Mouse (Mus musculus) embryonic facial prominence, embryonic 15.5 days (tissue): ENCODE results near the gene Gm49392. TPM values are rescaled to one million over a fixed set of nuclear protein-coding genes. Genes with fewer than 3 reads are reported as not detected.
"Not testable (repeated sequence)": the region's sequence is repeated elsewhere in the genome, so short reads cannot be mapped to it uniquely, and the experiment has no call there.

Experiments
- ATAC-seq: fragments of 200-750 bp; cut with Nextera tagmentation; 2 replicates; pipeline ENCODE4 v1.8.0; 2017; ENCODE audit warnings: low read depth, moderate TSS enrichment; ENCODE audit not compliant: insufficient number of reproducible peaks, low FRiP score, low TSS enrichment
- H3K27ac ChIP-seq: fragments of 300-500 bp; sonication (generic); replicated peaks from 2 replicates; pipeline ENCODE4 v1.5.1; 2015; ENCODE audit warnings: mild to moderate bottlenecking, inconsistent platforms
- H3K27me3 ChIP-seq: fragments of 300-500 bp; sonication (generic); 2 replicates; pipeline ENCODE4 v1.6.1; 2015; ENCODE audit warnings: inconsistent platforms
- H3K36me3 ChIP-seq: fragments of 300-500 bp; sonication (generic); 2 replicates; pipeline ENCODE4 v1.6.1; 2015; ENCODE audit warnings: mild to moderate bottlenecking, inconsistent platforms
- H3K4me1 ChIP-seq: fragments of 300-500 bp; sonication (generic); 2 replicates; pipeline ENCODE4 v1.6.1; 2015; ENCODE audit warnings: inconsistent platforms
- H3K4me2 ChIP-seq: fragments of 300-500 bp; sonication (generic); replicated peaks from 2 replicates; pipeline ENCODE4 v1.6.1; 2015; ENCODE audit warnings: mild to moderate bottlenecking, inconsistent platforms
- H3K4me3 ChIP-seq: fragments of 300-500 bp; sonication (generic); replicated peaks from 2 replicates; pipeline ENCODE4 v1.5.1; 2015; ENCODE audit warnings: mild to moderate bottlenecking, inconsistent platforms
- H3K9ac ChIP-seq: fragments of 300-500 bp; sonication (generic); 2 replicates; pipeline ENCODE4 v1.6.1; 2015; ENCODE audit warnings: inconsistent platforms
- H3K9me3 ChIP-seq: fragments of 300-500 bp; sonication (generic); replicated peaks from 2 replicates; pipeline ENCODE4 v1.6.1; 2016; ENCODE audit warnings: inconsistent platforms
- WGBS: fragments of 180-500 bp; shearing (Covaris S2); methylation state at CpG from one replicate; pipeline ENCODE4 v1.1.7; 2015; 5-methylcytosine and 5-hydroxymethylcytosine counted together
- polyA plus RNA-seq: library from polyadenylated mRNA; unstranded; fragments of >200 nt; fragmentation: Nextera tagmentation; extraction: Ambion mirVana; gene quantifications from 2 replicates; pipeline ENCODE4 v1.2.1, GENCODE M21; 2015

Gm49392 gene
- polyA plus RNA-seq, result not detected in 2 replicates

- not testable (repeated sequence) for H3K4me2 ChIP-seq, H3K4me1 ChIP-seq, H3K9me3 ChIP-seq, H3K4me3 ChIP-seq, H3K9ac ChIP-seq, H3K27ac ChIP-seq, H3K36me3 ChIP-seq, H3K27me3 ChIP-seq, ATAC-seq
- 77% methylated on average over 8 of the region's 8 CpGs for WGBS
Observed at GRCm38 (mm10) chr13:60896794-60897193, at the start of gene Gm49392. TSS of gene Gm49392 (minus strand) at chr13:60896894.

GRCm38 (mm10) chr13:60941884-60942283 is 45.2 kb upstream of the Gm49392 start, which contains the start of gene Tpbpa:
TSS of gene Tpbpa (minus strand) at chr13:60941984.
- not testable (repeated sequence) for H3K27me3 ChIP-seq, H3K4me3 ChIP-seq, H3K9me3 ChIP-seq, H3K4me2 ChIP-seq, H3K27ac ChIP-seq, H3K4me1 ChIP-seq, H3K9ac ChIP-seq, H3K36me3 ChIP-seq, ATAC-seq
- 72% methylated on average over 3 of the region's 3 CpGs for whole genome bisulfite sequencing

- no peak within 1 kb of the TSS for H3K27ac ChIP-seq
- no peaks in the 10 kb centered on the region for H3K9me3 ChIP-seq
- 63% methylated on average over 5 of the region's 5 CpGs for WGBS
Observed at GRCm38 (mm10) chr13:60936500-60936901, 39.8 kb upstream of the Gm49392 start, which contains the start of the genes Gm49391 and Ctla2a. TSS of gene Gm49391 (minus strand) at chr13:60936571. TSS of gene Ctla2a (minus strand) at chr13:60936625.

GRCm38 (mm10) chr13:60935490-60935889 is 38.8 kb upstream of the Gm49392 start, which contains the start of gene Gm49393:
TSS of gene Gm49393 (minus strand) at chr13:60935590.
- 68% methylated on average over 2 of the region's 2 CpGs for WGBS
- not testable (repeated sequence) for H3K36me3 ChIP-seq, H3K27ac ChIP-seq, H3K9me3 ChIP-seq, H3K27me3 ChIP-seq, H3K4me3 ChIP-seq, H3K4me2 ChIP-seq, H3K4me1 ChIP-seq, H3K9ac ChIP-seq, ATAC-seq

More at GRCm38 (mm10) chr13:60936500-60936901, 39.8 kb upstream of the Gm49392 start, which contains the start of the genes Gm49391 and Ctla2a:
- no peak; the same call in 1 of the 2 replicates for ATAC-seq
- Histone ChIP-seq H3K4me1 (no peaks in the 10 kb centered on the region), H3K9ac (no peak within 1 kb of the TSS), H3K27me3 (no peaks in the 10 kb centered on the region), H3K4me2 (no peak within 1 kb of the TSS), H3K4me3 (no peak within 1 kb of the TSS), H3K36me3 (no peaks in the 10 kb centered on the region)

- H3K4me3 ChIP-seq, H3K36me3 ChIP-seq, ATAC-seq, H3K9me3 ChIP-seq, H3K4me2 ChIP-seq, H3K4me1 ChIP-seq, H3K27ac ChIP-seq, H3K27me3 ChIP-seq, H3K9ac ChIP-seq: not testable (repeated sequence)
- WGBS, result 79% methylated on average over 2 of the region's 2 CpGs
Observed at GRCm38 (mm10) chr13:60904780-60905179, 8.1 kb upstream of the Gm49392 start, which contains the start of gene Tpbpb. TSS of gene Tpbpb (minus strand) at chr13:60904880.

GRCm38 (mm10) chr13:60897328-60897727 is 634 bp upstream of the Gm49392 start, which contains the start of gene Ctla2b:
TSS of gene Ctla2b (minus strand) at chr13:60897447.
- Histone ChIP-seq H3K4me3 (no peak within 1 kb of the TSS), H3K9me3 (0 out of 2 replicates have a peak, but pooled peaks cover 3% of the 10 kb centered on the region), H3K27me3 (no peaks in the 10 kb centered on the region), H3K4me1 (no peaks in the 10 kb centered on the region), H3K9ac (no peak within 1 kb of the TSS), H3K27ac (no peak within 1 kb of the TSS), H3K4me2 (no peak within 1 kb of the TSS), H3K36me3 (no peaks in the 10 kb centered on the region)
- 73% methylated on average over 3 of the region's 3 CpGs for WGBS
- no peak for ATAC-seq

GRCm38 (mm10) chr13:60895406-60896160 is 1.1 kb downstream of the Gm49392 start:
- Histone ChIP-seq H3K4me3 (no peak overlapping the region), H3K27me3 (no peaks in the 10 kb centered on the region), H3K36me3 (no peaks in the 10 kb centered on the region), H3K9ac (no peak overlapping the region), H3K4me1 (no peaks in the 10 kb centered on the region), H3K4me2 (no peak overlapping the region), H3K27ac (no peak overlapping the region), H3K9me3 (0 out of 2 replicates have a peak, but pooled peaks cover 3% of the 10 kb centered on the region)
- no peak for ATAC-seq

- H3K36me3 ChIP-seq, result no peaks in the 10 kb centered on the region
- H3K4me1 ChIP-seq, result no peaks in the 10 kb centered on the region
- H3K9ac ChIP-seq, result no peak overlapping the region
- H3K27ac ChIP-seq, result no peak overlapping the region
- 0 out of 2 replicates have a peak, but pooled peaks cover 2% of the 10 kb centered on the region for H3K9me3 ChIP-seq
- H3K27me3 ChIP-seq, result no peaks in the 10 kb centered on the region
- no peak overlapping the region for H3K4me3 ChIP-seq
- 95% methylated on average over 1 of the region's 1 CpGs for WGBS
- no peak for ATAC-seq
- no peak overlapping the region for H3K4me2 ChIP-seq
Observed at GRCm38 (mm10) chr13:60892301-60892700, 4.4 kb downstream of the Gm49392 start.

- Histone ChIP-seq H3K4me1 (no peaks in the 10 kb centered on the region), H3K4me2 (no peak within 1 kb of the TSS), H3K36me3 (no peaks in the 10 kb centered on the region), H3K27me3 (no peaks in the 10 kb centered on the region), H3K4me3 (no peak within 1 kb of the TSS), H3K27ac (no peak within 1 kb of the TSS), H3K9ac (no peak within 1 kb of the TSS), H3K9me3 (no peaks in the 10 kb centered on the region)
- 67% methylated on average over 1 of the region's 1 CpGs for WGBS
- no peak for ATAC-seq
Observed at GRCm38 (mm10) chr13:60864281-60864680, 32.4 kb downstream of the Gm49392 start, which contains the start of gene 4930486L24Rik. TSS of gene 4930486L24Rik (minus strand) at chr13:60864475.

GRCm38 (mm10) chr13:60848241-60849120 is 48.2 kb downstream of the Gm49392 start:
- H3K4me1 ChIP-seq, result no peaks in the 10 kb centered on the region
- H3K27ac ChIP-seq, result no peak overlapping the region
- H3K4me3 ChIP-seq, result no peak overlapping the region
- 80% methylated on average over 4 of the region's 4 CpGs for WGBS
- H3K4me2 ChIP-seq, result no peak overlapping the region
- peak; percentile 54; the same call in 1 of the 2 replicates for ATAC-seq
- H3K36me3 ChIP-seq, result no peaks in the 10 kb centered on the region
- H3K9ac ChIP-seq, result no peak overlapping the region
- no peaks in the 10 kb centered on the region for H3K9me3 ChIP-seq
- no peaks in the 10 kb centered on the region for H3K27me3 ChIP-seq

GRCm38 (mm10) chr13:60843153-60843552 is 53.5 kb downstream of the Gm49392 start:
- Histone ChIP-seq H3K4me2 (no peak overlapping the region), H3K9ac (no peak overlapping the region), H3K9me3 (no peaks in the 10 kb centered on the region), H3K27ac (no peak overlapping the region), H3K36me3 (no peaks in the 10 kb centered on the region), H3K4me1 (no peaks in the 10 kb centered on the region), H3K27me3 (no peaks in the 10 kb centered on the region), H3K4me3 (no peak overlapping the region)
- ATAC-seq, result no peak
- 83% methylated on average over 8 of the region's 8 CpGs for WGBS
